Mouse (Mus musculus) kidney, embryonic 14.5 days (tissue): ENCODE results near the gene Wif1. TPM values are rescaled to one million over a fixed set of nuclear protein-coding genes. Genes with fewer than 3 reads are reported as not detected.

Experiments
- ATAC-seq: fragments of 200-750 bp; cut with Nextera tagmentation; 2 replicates; pipeline ENCODE4 v1.8.0; 2017; ENCODE audit warnings: moderate number of reproducible peaks, mild to moderate bottlenecking, moderate TSS enrichment, moderate library complexity; ENCODE audit not compliant: low FRiP score, low TSS enrichment
- H3K27ac ChIP-seq: fragments of 300-500 bp; sonication (generic); 2 replicates; pipeline ENCODE4 v1.5.1; 2014; ENCODE audit warnings: low read depth, mild to moderate bottlenecking, low read length, moderate library complexity, mixed read lengths
- H3K27me3 ChIP-seq: fragments of 300-500 bp; sonication (generic); 2 replicates; pipeline ENCODE4 v1.6.1; 2014; ENCODE audit warnings: mild to moderate bottlenecking, low read length; ENCODE audit not compliant: control insufficient read depth, insufficient read depth
- H3K36me3 ChIP-seq: fragments of 300-500 bp; sonication (generic); 2 replicates; pipeline ENCODE4 v1.6.1; 2014; ENCODE audit warnings: low read length, mixed read lengths; ENCODE audit not compliant: control insufficient read depth, insufficient read depth
- H3K4me1 ChIP-seq: fragments of 300-500 bp; sonication (generic); 2 replicates; pipeline ENCODE4 v1.6.1; 2014; ENCODE audit warnings: low read length, mixed read lengths; ENCODE audit not compliant: control insufficient read depth, insufficient read depth
- H3K4me2 ChIP-seq: fragments of 300-500 bp; sonication (generic); replicated peaks from 2 replicates; pipeline ENCODE4 v1.6.1; 2014; ENCODE audit warnings: low read depth, mild to moderate bottlenecking, low read length
- H3K4me3 ChIP-seq: fragments of 300-500 bp; sonication (generic); 2 replicates; pipeline ENCODE4 v1.5.1; 2014; ENCODE audit warnings: mild to moderate bottlenecking, low read length
- H3K9ac ChIP-seq: fragments of 300-500 bp; sonication (generic); 2 replicates; pipeline ENCODE4 v1.6.1; 2014; ENCODE audit warnings: low read depth, mild to moderate bottlenecking, low read length, moderate library complexity
- H3K9me3 ChIP-seq: fragments of 300-500 bp; sonication (generic); 2 replicates; pipeline ENCODE4 v1.6.1; 2016; ENCODE audit warnings: low read length; ENCODE audit not compliant: control insufficient read depth
- WGBS: fragments of 180-500 bp; shearing (Covaris S2); extraction: QIAGEN DNeasy Blood & Tissue Kit; methylation state at CpG from one replicate; pipeline ENCODE4 v1.1.7; 2014; 5-methylcytosine and 5-hydroxymethylcytosine counted together
- polyA plus RNA-seq: library from polyadenylated mRNA; unstranded; fragments of >200 nt; fragmentation: Nextera tagmentation; extraction: Ambion mirVana; gene quantifications from 2 replicates; pipeline ENCODE4 v1.2.1, GENCODE M21; 2014

The Wif1 gene
- polyA plus RNA-seq, 1 experiment from 2014 or later: 1.9 TPM

DNA sequence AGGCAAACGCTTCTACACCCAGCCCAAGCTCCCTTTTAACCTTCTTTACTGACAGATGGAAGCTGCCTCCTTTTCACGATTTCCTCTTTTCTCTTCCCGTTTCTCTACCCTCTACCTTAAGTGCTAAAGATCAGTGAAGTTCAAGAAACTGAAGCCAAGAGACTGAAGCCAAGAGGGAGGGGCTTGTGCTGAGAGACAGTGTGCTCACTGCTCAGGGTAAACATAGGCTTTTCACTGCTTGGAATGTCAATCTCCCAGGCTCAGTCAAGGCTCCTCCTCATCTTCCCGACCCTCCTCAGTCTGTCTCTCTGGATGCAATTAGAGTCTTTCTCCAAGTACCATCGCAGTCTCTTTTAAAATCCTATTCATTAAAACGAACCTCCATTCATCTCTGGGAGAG, 55.6 kb downstream of the Wif1 start:
- peak; percentile 82 for ATAC-seq
- no peaks in the 10 kb centered on the region for H3K4me1 ChIP-seq
- H3K4me2 ChIP-seq: peak overlapping the region; percentile 28; the same call in 1 of the 2 replicates
- no peaks in the 10 kb centered on the region for H3K9me3 ChIP-seq
- no peak overlapping the region for H3K27ac ChIP-seq
- 3% methylated on average over 6 of the region's 6 CpGs for WGBS
- H3K36me3 ChIP-seq: no peaks in the 10 kb centered on the region
- H3K27me3 ChIP-seq: no peaks in the 10 kb centered on the region
- H3K4me3 ChIP-seq: 0 out of 2 replicates have a peak overlapping the region, but pooled peaks have one; percentile 4
- no peak overlapping the region for H3K9ac ChIP-seq

DNA sequence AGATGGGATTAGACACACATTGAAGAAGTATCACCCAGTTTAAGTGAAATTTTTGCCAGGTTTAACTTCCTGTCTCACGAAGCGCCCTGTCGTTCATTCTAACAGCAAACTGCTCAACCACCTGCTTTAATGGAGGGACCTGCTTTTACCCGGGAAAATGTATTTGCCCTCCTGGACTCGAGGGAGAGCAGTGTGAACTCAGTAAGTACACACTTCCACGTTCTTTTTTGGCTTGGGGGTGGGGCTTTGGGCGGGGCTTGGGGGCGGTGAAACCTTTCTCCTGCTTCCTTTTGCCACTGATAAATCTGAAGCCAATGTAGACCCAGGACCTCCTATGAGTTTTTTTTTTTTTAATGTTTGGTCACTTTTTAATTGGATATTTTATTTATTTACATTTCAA, 56.2 kb downstream of the Wif1 start:
- H3K9ac ChIP-seq: no peak overlapping the region
- ATAC-seq: no peak
- 26% methylated on average over 8 of the region's 8 CpGs for WGBS
- no peaks in the 10 kb centered on the region for H3K9me3 ChIP-seq
- peak overlapping the region; percentile 28; the same call in 1 of the 2 replicates for H3K4me2 ChIP-seq
- H3K4me1 ChIP-seq: no peaks in the 10 kb centered on the region
- H3K27ac ChIP-seq: no peak overlapping the region
- no peaks in the 10 kb centered on the region for H3K27me3 ChIP-seq
- no peak overlapping the region for H3K4me3 ChIP-seq
- H3K36me3 ChIP-seq: no peaks in the 10 kb centered on the region

DNA sequence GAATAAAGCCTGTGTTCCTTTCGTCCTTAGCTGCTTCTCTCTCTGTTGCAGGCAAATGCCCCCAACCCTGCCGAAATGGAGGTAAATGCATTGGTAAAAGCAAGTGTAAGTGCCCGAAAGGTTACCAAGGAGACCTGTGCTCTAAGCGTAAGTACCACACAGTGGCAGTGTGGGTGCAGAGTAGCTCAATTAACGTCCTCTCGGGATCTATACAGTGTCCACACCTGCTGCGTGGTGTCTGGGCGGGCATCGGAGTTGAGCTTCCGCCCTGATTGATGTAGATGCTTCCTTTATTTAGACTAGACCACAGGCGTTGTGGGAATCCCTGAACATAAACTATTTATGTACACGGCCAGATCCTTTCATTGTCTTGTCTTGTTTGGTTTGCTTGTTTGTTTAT, 62.2 kb downstream of the Wif1 start:
- WGBS: 76% methylated on average over 12 of the region's 12 CpGs
- H3K9ac ChIP-seq: no peak overlapping the region
- H3K4me1 ChIP-seq: no peaks in the 10 kb centered on the region
- H3K4me3 ChIP-seq: no peak overlapping the region
- no peak overlapping the region for H3K4me2 ChIP-seq
- no peaks in the 10 kb centered on the region for H3K9me3 ChIP-seq
- H3K27ac ChIP-seq: no peak overlapping the region
- no peaks in the 10 kb centered on the region for H3K36me3 ChIP-seq
- 0 out of 2 replicates have a peak, but pooled peaks cover 6% of the 10 kb centered on the region for H3K27me3 ChIP-seq
- no peak for ATAC-seq

DNA sequence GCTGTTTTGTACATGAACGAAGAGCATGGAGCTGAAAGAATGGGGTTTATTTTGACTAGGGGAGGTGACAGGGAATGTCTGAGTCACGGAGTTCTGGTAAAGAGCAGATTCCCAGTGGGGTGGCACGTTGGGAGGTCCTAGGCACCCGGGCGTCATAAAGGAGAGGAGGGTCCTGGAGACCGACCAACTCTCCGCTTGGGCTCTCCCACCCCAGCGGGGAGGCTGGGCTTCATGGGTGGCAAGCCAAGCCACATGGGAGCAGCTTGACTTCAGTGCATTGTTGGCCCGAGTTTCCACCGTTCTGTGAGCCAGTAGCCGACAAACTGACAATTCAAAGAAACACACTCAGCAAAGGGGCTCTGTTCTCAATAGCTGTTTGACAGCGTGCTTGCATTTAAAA, 64.5 kb downstream of the Wif1 start:
- Histone ChIP-seq H3K9me3 (no peaks in the 10 kb centered on the region), H3K4me2 (no peak overlapping the region), H3K27me3 (0 out of 2 replicates have a peak, but pooled peaks cover 6% of the 10 kb centered on the region), H3K4me3 (no peak overlapping the region), H3K27ac (no peak overlapping the region), H3K36me3 (no peaks in the 10 kb centered on the region), H3K4me1 (no peaks in the 10 kb centered on the region), H3K9ac (no peak overlapping the region)
- no peak for ATAC-seq
- WGBS: 82% methylated on average over 12 of the region's 12 CpGs

DNA sequence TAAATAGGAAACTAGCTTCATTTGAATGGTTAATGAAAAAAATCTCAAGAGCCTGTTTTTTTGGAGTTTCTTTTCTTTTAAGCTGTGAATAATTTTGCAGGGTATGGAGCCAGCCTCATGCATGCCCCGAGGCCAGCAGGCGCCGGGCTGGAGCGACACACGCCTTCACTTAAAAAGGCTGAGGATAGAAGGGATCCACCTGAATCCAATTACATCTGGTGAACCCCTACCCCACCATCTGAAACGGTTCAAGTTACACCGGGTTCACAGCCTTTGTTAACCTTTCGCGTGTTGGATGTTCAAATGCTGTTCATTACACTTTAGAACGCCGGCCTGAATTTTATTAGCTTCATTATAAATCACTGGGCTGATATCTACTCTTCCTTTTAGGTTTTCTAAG, 65.9 kb downstream of the Wif1 start:
- H3K4me1 ChIP-seq: no peaks in the 10 kb centered on the region
- no peak overlapping the region for H3K4me3 ChIP-seq
- no peaks in the 10 kb centered on the region for H3K36me3 ChIP-seq
- 0 out of 2 replicates have a peak, but pooled peaks cover 6% of the 10 kb centered on the region for H3K27me3 ChIP-seq
- 0 out of 2 replicates have a peak, but pooled peaks cover under 1% of the 10 kb centered on the region for H3K9me3 ChIP-seq
- WGBS: 13% methylated on average over 11 of the region's 11 CpGs
- H3K4me2 ChIP-seq: no peak overlapping the region
- H3K27ac ChIP-seq: no peak overlapping the region
- ATAC-seq: peak; percentile 73; the same call in 1 of the 2 replicates
- no peak overlapping the region for H3K9ac ChIP-seq

DNA sequence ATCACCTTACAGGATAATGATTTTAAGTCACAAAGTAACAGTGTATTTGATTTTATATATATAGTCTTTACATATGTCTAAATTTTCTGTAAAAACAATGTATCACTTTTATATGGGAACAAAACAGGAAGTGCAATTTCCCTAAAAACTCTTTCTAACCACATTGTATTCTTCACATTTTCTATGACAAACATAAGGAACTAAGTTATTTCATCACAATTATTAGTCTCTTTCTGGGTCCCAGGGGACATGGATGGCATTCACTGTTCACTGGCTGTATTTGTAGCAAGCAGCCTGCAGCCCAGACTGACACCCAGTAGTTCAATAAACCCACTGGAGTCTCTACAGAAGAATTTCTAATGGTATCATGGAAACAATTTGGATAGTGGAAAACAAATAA, 82.4 kb downstream of the Wif1 start:
- no peak overlapping the region for H3K9ac ChIP-seq
- H3K4me1 ChIP-seq: no peaks in the 10 kb centered on the region
- no peak overlapping the region for H3K4me2 ChIP-seq
- no peak for ATAC-seq
- no peaks in the 10 kb centered on the region for H3K36me3 ChIP-seq
- H3K27me3 ChIP-seq: no peaks in the 10 kb centered on the region
- H3K9me3 ChIP-seq: no peaks in the 10 kb centered on the region
- H3K27ac ChIP-seq: no peak overlapping the region
- no peak overlapping the region for H3K4me3 ChIP-seq

DNA sequence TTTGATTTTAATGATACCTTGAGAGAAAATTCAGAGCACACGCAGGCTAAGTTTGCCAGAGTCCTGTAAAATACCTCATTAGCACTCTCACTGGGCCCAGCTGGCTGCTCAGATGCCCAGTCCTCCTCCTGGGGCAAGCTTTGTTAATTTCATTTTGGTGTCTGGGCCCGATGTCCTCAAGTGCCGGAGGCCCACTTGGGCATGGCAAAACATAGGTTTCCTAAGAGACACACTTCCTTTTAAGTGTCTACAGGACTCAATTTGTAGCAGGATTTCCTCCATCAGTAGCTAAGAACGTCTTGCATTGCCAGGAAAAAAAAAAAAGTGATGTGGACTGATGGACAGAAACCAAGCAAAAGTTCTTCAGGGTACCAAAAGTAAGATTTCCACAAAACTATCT, 82.9 kb downstream of the Wif1 start:
- no peaks in the 10 kb centered on the region for H3K36me3 ChIP-seq
- no peak overlapping the region for H3K27ac ChIP-seq
- no peak overlapping the region for H3K4me2 ChIP-seq
- H3K4me3 ChIP-seq: no peak overlapping the region
- no peaks in the 10 kb centered on the region for H3K4me1 ChIP-seq
- H3K27me3 ChIP-seq: no peaks in the 10 kb centered on the region
- no peaks in the 10 kb centered on the region for H3K9me3 ChIP-seq
- H3K9ac ChIP-seq: no peak overlapping the region
- WGBS: 64% methylated on average over 4 of the region's 4 CpGs
- ATAC-seq: no peak

DNA sequence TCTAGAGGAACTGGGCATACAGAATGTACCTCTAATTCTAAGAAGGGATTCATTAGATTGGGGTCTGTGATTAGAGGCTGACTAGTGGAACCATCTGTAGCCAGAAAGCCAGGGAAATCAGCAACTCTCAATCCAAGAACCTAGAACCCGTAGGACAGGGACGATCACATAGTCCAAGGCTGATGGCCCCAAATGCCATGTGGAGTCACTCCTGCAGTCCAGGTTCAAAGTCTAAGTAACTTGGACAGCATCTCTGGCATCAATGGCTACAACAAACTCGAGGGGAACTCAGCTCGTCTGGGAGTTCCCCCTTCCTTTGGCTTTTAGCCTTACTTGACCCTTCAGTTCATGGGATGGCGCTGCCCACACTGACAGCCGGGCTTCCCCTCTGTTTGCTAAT, 87.0 kb downstream of the Wif1 start:
- Histone ChIP-seq H3K4me2 (no peak overlapping the region), H3K36me3 (no peaks in the 10 kb centered on the region), H3K9ac (no peak overlapping the region), H3K4me1 (no peaks in the 10 kb centered on the region), H3K9me3 (no peaks in the 10 kb centered on the region), H3K27me3 (no peaks in the 10 kb centered on the region), H3K4me3 (no peak overlapping the region), H3K27ac (no peak overlapping the region)
- 71% methylated on average over 6 of the region's 6 CpGs for WGBS
- ATAC-seq: no peak

DNA sequence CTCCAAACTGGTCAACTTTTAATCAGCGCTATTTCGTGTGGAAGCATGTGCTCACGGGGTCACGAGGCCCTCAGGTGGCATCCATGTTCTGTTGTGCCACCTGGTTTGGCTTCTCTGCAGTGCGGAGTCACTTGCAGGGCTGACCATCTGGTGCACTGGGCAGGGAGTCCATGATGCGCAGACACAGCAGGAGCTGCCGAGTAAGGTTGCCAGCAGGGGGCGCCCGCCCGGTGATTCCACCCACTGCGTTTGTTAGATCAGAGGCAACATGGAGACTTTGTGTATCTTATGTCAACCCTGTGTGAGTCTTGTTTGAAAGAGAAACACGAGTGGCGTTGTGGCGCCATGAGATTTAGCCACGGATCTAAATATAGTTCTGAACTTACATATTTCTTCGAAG, 90.7 kb downstream of the Wif1 start:
- no peak overlapping the region for H3K9ac ChIP-seq
- ATAC-seq: no peak
- 95% methylated on average over 16 of the region's 16 CpGs for WGBS

More for the DNA sequence above, 90.7 kb downstream of the Wif1 start:
- H3K27ac ChIP-seq: no peak overlapping the region
- no peak overlapping the region for H3K4me2 ChIP-seq
- no peaks in the 10 kb centered on the region for H3K9me3 ChIP-seq
- H3K27me3 ChIP-seq: no peaks in the 10 kb centered on the region
- no peak overlapping the region for H3K4me3 ChIP-seq
- no peaks in the 10 kb centered on the region for H3K36me3 ChIP-seq
- H3K4me1 ChIP-seq: no peaks in the 10 kb centered on the region
